8 mouse cellular contexts compared by ENCODE assay signal in the genomic region with DNA sequence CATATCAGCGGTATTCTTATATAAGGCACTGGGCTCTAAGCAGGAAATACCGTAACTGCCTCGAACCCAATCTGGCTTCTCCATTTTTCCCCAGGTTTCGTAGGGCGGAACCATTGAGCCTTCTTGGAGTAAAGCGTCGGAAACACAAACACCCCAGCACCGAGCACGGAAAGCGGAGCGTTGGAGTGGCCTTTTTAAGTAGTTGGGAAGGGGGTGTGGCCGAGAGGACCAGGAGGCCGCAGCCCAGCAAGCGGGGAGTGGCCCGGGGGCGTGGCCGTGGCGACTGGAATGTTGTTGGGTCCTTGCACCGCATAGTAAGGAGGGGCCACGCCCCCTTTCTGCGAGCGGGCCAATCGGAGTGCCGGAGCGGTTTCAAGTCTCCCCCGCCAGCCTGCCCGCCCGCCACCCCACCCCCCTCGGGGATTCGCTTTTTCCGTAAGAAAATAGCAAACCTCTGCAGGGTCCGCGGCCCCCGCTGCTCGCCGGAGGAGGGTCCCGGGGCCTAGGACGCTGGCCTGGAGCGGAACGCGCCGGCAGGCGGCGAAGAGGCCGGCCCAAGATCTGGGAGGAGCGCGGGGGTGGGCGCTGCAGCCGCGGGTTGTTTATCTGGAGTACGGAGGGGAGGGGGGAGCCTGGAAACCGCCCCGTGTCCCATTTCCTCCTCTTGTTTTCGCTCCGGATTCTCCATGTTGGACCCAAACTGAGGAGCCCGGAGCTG. TPM values are rescaled to one million over a fixed set of nuclear protein-coding genes. Genes with fewer than 3 reads are reported as not detected.
DNase-seq lines count a peak whose midpoint lies in the region; ATAC-seq lines count a peak whose summit lies in the region.

Ctdsp2 (plus strand) TSS at position 441 of the 718 bp plus-strand sequence.

- intact Hi-C loops in gastrocnemius, postnatal 14 days (cut with DNase I; ENCODE audit: low total_unique reads) = no loop called here
- intact Hi-C loops in left cerebral cortex, postnatal 10 days (cut with DNase I) = loop anchor here (2.0 kb wide), 1 partner anchor 50 kb away; no protein-coding TSS in a partner anchor

- ATAC-seq in inflammation-experienced regulatory T-cells, adult 6 months = peak; percentile 81
- peak; percentile 85 for ATAC-seq in megakaryocyte-erythroid progenitor cell, adult 5-6 weeks (replicated peaks; ENCODE audit: low FRiP score, low TSS enrichment, poor library complexity, severe bottlenecking)

- DNase-seq in adrenal gland, adult (ENCODE audit: inconsistent age in 2 of 2, low spot score in 1 of 2) = peak; percentile 100
- peak; percentile 100 for DNase-seq in embryo, embryonic 10.5 days (ENCODE audit: low spot score)
- DNase-seq in gastrocnemius, postnatal 14 days = peak; percentile 100
- DNase-seq in left cerebral cortex, postnatal 10 days (ENCODE audit: extremely low spot score in 1 of 2, low spot score in 2 of 2) = peak; percentile 99 to 100
- DNase-seq in right cerebral cortex, postnatal 25 days = peak; percentile 99
- DNase-seq in urinary bladder, postnatal 4 days (ENCODE audit: low spot score in 2 of 2) = peak; percentile 100

RNA-seq across cellular contexts. Expression of gene Ctdsp2, which starts in this region (rescaled TPM):
- 100 to 1,000 TPM in 1 of 2 experiments, 10 to 100 TPM in 1; 98.5 to 102 TPM for total RNA-seq in gastrocnemius, postnatal 14 days (2021)
- 10 to 100 TPM; 26.2 to 47.1 (median 38.5) TPM for polyA plus RNA-seq in inflammation-experienced regulatory T-cells, adult 6 months (2017; shearing (Covaris generic))
- 10 to 100 TPM; 54.2 to 62.9 TPM for total RNA-seq in left cerebral cortex, postnatal 10 days (2021)
- total RNA-seq in megakaryocyte-erythroid progenitor cell, adult 5-6 weeks (2014; fragmentation: Nextera tagmentation) = 54.7 and 56.7 TPM in 2 replicates
- 18.3 and 24.7 TPM in 2 replicates for total RNA-seq in megakaryocyte-erythroid progenitor cell, adult 5-6 weeks (2017)

Comparison
In these comparisons a context has a peak if more than half of its experiments do, and no peak if none do; other contexts are left out.
1. Peak in every context shown above with its lines: DNase-seq and ATAC-seq.